26 mouse cellular contexts compared by ENCODE assay signal in genomic region chr14:121641271-121641670, GRCm38 (mm10).
DNase-seq lines count a peak whose midpoint lies in the region; ATAC-seq lines count a peak whose summit lies in the region.
"Had no signal": no experiment of that assay in that cellular context is flagged by ENCODE, and none has a peak within 500 bp of the region (broad histone marks: within the 10 kb centered on the region; RNA-seq: fewer than 3 reads in every experiment).

No protein-coding gene starts in this region.

- peak; percentile 85 for ATAC-seq in granulocyte monocyte progenitor cell, adult 5-6 weeks (replicated peaks; ENCODE audit: poor library complexity, severe bottlenecking)
- peak; percentile 76 for ATAC-seq in megakaryocyte, adult 5-6 weeks (ENCODE audit: poor library complexity, severe bottlenecking)
- ATAC-seq: forebrain, embryonic 13.5 days; forebrain, postnatal 0 days; hindbrain, postnatal 0 days; inflammation-experienced regulatory T-cells, adult 6 months; intestine, embryonic 16.5 days; Patski had no signal

- peak; percentile 21 for DNase-seq in A20 (ENCODE audit: low read depth, low spot score)
- peak; percentile 11 for DNase-seq in MEL-GATA-1-ER (ENCODE audit: extremely low read depth, low read depth)
- no peak for DNase-seq in frontal cortex, postnatal 25 days (ENCODE audit: low spot score in 2 of 2)
- DNase-seq in kidney, adult 18-20 months = no peak
- DNase-seq in retina, postnatal 1 day = no peak
- DNase-seq in heart, adult 18-20 months = no peak
- DNase-seq: adrenal gland, postnatal 10 days; adrenal gland, postnatal 36 days; B cell, adult 2 months; cerebellum, adult 11 months; cerebellum, adult 2 months; cerebellum, adult 9-11 months; cerebellum, postnatal 25 days; embryo, embryonic 11 days; forebrain, postnatal 0 days; gastrocnemius, postnatal 36 days; heart, adult 11 months; heart, postnatal 10 days; heart, postnatal 36 days had no signal

Comparison
In these comparisons a context has a peak if more than half of its experiments do, and no peak if none do; other contexts are left out.
1. DNase-seq: peak in A20 (single experiment) and MEL-GATA-1-ER (single experiment); none in frontal cortex, postnatal 25 days (0 of 2), kidney, adult 18-20 months (single experiment), retina, postnatal 1 day (single experiment) and heart, adult 18-20 months (0 of 2).